Comparison of ENCODE assay signal across 8 mouse cellular contexts in genomic region chr8:111742261-111743037, GRCm38 (mm10). TPM values are rescaled to one million over a fixed set of nuclear protein-coding genes. Genes with fewer than 3 reads are reported as not detected.
DNase-seq lines count a peak whose midpoint lies in the region; ATAC-seq and TF ChIP-seq lines count a peak whose summit lies in the region.

No protein-coding gene starts in this region.

- 34% methylated on average over 11 of the region's 11 CpGs for WGBS in liver, postnatal 0 days (ENCODE audit: insufficient replicate concordance)
- 57% methylated on average over 11 of the region's 11 CpGs for WGBS in thymus, adult 2 months

- peaks cover 37% of the 10 kb centered on the region for H3K27me3 ChIP-seq in liver, postnatal 0 days (ENCODE audit: insufficient read depth, low read length)
- H3K27me3 ChIP-seq in thymus, adult 2 months (ENCODE audit: control insufficient read depth, insufficient read depth, low read length), result peaks cover 23% of the 10 kb centered on the region

- no peak for TF ChIP-seq EP300 in liver, postnatal 0 days (IDR thresholded peaks at IDR 0.05; ENCODE audit: low read depth)

- H3K9ac ChIP-seq in liver, postnatal 0 days (replicated peaks), result peak overlapping the region; percentile 75

- peak; percentile 33 for ATAC-seq in liver, postnatal 0 days

- peak overlapping the region; percentile 93 for H3K4me3 ChIP-seq in embryonic fibroblast, embryonic 13.5 days (ENCODE audit: insufficient read depth, low read length)
- peak overlapping the region; percentile 59 for H3K4me3 ChIP-seq in liver, postnatal 0 days (ENCODE audit: low read depth, low read length)
- H3K4me3 ChIP-seq in thymus, adult 2 months (ENCODE audit: control insufficient read depth, insufficient read depth, low read length), result no peak overlapping the region

- TF ChIP-seq CTCF in embryonic fibroblast, embryonic 13.5 days (IDR thresholded peaks at IDR 0.05; ENCODE audit: borderline replicate concordance, insufficient read depth, low read length), result no peak
- no peak for TF ChIP-seq CTCF in liver, postnatal 0 days (IDR thresholded peaks at IDR 0.05; ENCODE audit: low read depth)
- TF ChIP-seq CTCF in thymus, adult 2 months (IDR thresholded peaks at IDR 0.05; ENCODE audit: borderline replicate concordance, control insufficient read depth, extremely low read depth, insufficient read depth, low read length, poor library complexity), result no peak

- peak overlapping the region; percentile 45; the same call in 1 of the 2 replicates for H3K27ac ChIP-seq in embryonic fibroblast, embryonic 13.5 days (ENCODE audit: insufficient read depth, low read length)
- H3K27ac ChIP-seq in liver, postnatal 0 days (ENCODE audit: low read depth), result peak overlapping the region; percentile 88
- no peak overlapping the region for H3K27ac ChIP-seq in thymus, adult 2 months (ENCODE audit: control insufficient read depth, insufficient read depth, low read length)

- peaks cover 20% of the 10 kb centered on the region for H3K4me1 ChIP-seq in embryonic fibroblast, embryonic 13.5 days (ENCODE audit: control insufficient read depth, insufficient read depth, low read length)
- peaks cover 45% of the 10 kb centered on the region for H3K4me1 ChIP-seq in liver, postnatal 0 days (ENCODE audit: insufficient read depth)
- H3K4me1 ChIP-seq in thymus, adult 2 months (replicated peaks; ENCODE audit: control insufficient read depth, insufficient read depth, low read length), result no peaks in the 10 kb centered on the region

- no peaks in the 10 kb centered on the region for H3K36me3 ChIP-seq in liver, postnatal 0 days (replicated peaks; ENCODE audit: insufficient read depth, low read length)
- H3K36me3 ChIP-seq in thymus, adult 2 months (ENCODE audit: control insufficient read depth, insufficient read depth, low read length), result no peaks in the 10 kb centered on the region

- peak overlapping the region; percentile 68 for H3K4me2 ChIP-seq in liver, postnatal 0 days (ENCODE audit: low read depth, low read length)

- DNase-seq in heart, adult 11 months, result peak; percentile 93
- DNase-seq in heart, adult 8-10 months (ENCODE audit: low spot score), result no peak
- peak; percentile 80 for DNase-seq in MN1 (ENCODE audit: low spot score)
- peak; percentile 75 for DNase-seq in kidney, adult 18-20 months
- no peak for DNase-seq in liver, postnatal 0 days
- DNase-seq in thymus, adult 2 months, result no peak
- DNase-seq in right cerebral cortex, postnatal 25 days, result no peak

- TF ChIP-seq POLR2A in embryonic fibroblast, embryonic 13.5 days (IDR thresholded peaks at IDR 0.05; ENCODE audit: low read depth, low read length), result no peak
- TF ChIP-seq POLR2A in thymus, adult 2 months (IDR thresholded peaks at IDR 0.05; ENCODE audit: control insufficient read depth, extremely low read depth, insufficient read depth, low read length, poor library complexity), result no peak

- no peaks in the 10 kb centered on the region for H3K9me3 ChIP-seq in liver, postnatal 0 days (ENCODE audit: low read length)

RNA-seq across cellular contexts. Expression of gene Bcar1, which starts 1.2 kb away (rescaled TPM):
- 10 to 100 TPM; 18.5 to 21.8 (median 19.5) TPM for total RNA-seq in heart, adult 8-10 months (2022)
- polyA plus RNA-seq in embryonic fibroblast, embryonic 13.5 days (2011; ENCODE audit: insufficient read length, low read depth, missing spikeins), result 37.0 and 45.8 TPM in 2 replicates
- polyA plus RNA-seq in liver, postnatal 0 days (2015; fragmentation: Nextera tagmentation; extraction: Ambion mirVana), result 9.9 and 11.6 TPM in 2 replicates
- 11.8 and 14.0 TPM in 2 replicates for polyA plus RNA-seq in thymus, adult 2 months (2012; rRNA removed)

RNA-seq across cellular contexts. Expression of gene Ctrb1, which starts 51.6 kb away (rescaled TPM):
- total RNA-seq in heart, adult 8-10 months (2022), result not detected
- polyA plus RNA-seq in embryonic fibroblast, embryonic 13.5 days (2011; ENCODE audit: insufficient read length, low read depth, missing spikeins), result not detected in 2 replicates
- 0.13 and 38.9 TPM in 2 replicates for polyA plus RNA-seq in liver, postnatal 0 days (2015; fragmentation: Nextera tagmentation; extraction: Ambion mirVana)
- polyA plus RNA-seq in thymus, adult 2 months (2012; rRNA removed), result 6.6 and 11.8 TPM in 2 replicates

Comparison
In these comparisons a context has a peak if more than half of its experiments do, and no peak if none do; other contexts are left out.
1. DNase-seq: peak in heart, adult 11 months (single experiment), MN1 (single experiment) and kidney, adult 18-20 months (single experiment); none in heart, adult 8-10 months (single experiment), liver, postnatal 0 days (single experiment), thymus, adult 2 months (single experiment) and right cerebral cortex, postnatal 25 days (single experiment).